Mouse (Mus musculus): ENCODE results near the gene Rragd. TPM values are rescaled to one million over a fixed set of nuclear protein-coding genes. Genes with fewer than 3 reads are reported as not detected.
A peak's percentile ranks its signal among the peaks of the same experiment; 100 is the strongest.

The Rragd gene
- polyA plus RNA-seq, 1 experiment from 2014 or later = 41.9 TPM

DNA sequence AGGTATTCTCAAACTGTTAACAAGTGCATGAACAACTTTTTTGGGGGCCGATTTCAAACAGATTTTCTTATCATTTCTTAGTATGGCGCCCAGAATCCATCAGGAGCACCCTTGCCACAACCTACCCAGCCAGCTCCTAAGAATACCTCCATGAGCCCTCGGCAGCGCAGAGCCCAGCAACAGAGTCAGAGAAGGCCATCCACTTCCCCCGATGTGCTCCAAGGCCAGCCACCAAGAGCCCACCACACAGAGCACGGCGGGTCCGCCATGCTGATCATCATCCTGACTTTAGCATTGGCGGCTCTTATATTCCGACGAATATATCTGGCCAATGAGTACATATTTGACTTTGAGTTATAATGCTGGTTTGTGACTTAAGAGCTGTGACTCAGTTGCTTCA is 66.8 kb downstream of the Rragd start:
- no peak overlapping the region for H3K9ac ChIP-seq (ENCODE audit: low read length)
- no peaks in the 10 kb centered on the region for H3K27me3 ChIP-seq (ENCODE audit: control insufficient read depth, insufficient read depth, low read length)
- no peak overlapping the region for H3K4me2 ChIP-seq (ENCODE audit: low read depth, low read length)
- H3K4me1 ChIP-seq (ENCODE audit: control insufficient read depth, insufficient read depth, low read length) = no peaks in the 10 kb centered on the region
- no peak for ATAC-seq (replicated peaks; ENCODE audit: extremely low read depth, insufficient read depth, low FRiP score)
- H3K27ac ChIP-seq (ENCODE audit: low read length) = no peak overlapping the region
- no peak overlapping the region for H3K4me3 ChIP-seq (ENCODE audit: low read length)
- 95% methylated on average over 11 of the region's 11 CpGs for WGBS
- H3K9me3 ChIP-seq (replicated peaks; ENCODE audit: control insufficient read depth, low read length) = no peaks in the 10 kb centered on the region
- peaks cover 51% of the 10 kb centered on the region for H3K36me3 ChIP-seq (ENCODE audit: control insufficient read depth, insufficient read depth)

DNA sequence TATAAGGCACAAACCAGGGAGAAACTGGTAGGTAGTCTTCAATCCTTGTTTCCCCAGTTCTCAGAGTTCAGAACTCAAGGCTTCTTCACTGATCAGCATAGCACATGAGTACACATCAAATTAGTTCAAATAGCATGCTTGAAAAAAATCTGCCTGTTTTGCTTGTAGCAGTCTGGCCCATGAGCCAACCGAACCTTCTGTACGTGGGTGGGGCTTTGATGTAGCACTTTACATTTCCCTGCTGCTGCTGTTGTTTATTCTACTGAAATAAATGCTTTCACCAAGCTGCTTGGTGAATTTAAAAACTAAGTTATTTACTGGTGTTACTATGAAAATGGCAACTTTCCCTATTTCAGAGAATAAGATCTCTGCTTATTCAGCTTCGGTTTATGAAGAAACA is 69.2 kb downstream of the Rragd start:
- no peak for ATAC-seq (replicated peaks; ENCODE audit: extremely low read depth, insufficient read depth, low FRiP score)
- H3K4me2 ChIP-seq (ENCODE audit: low read depth, low read length) = no peak overlapping the region
- H3K36me3 ChIP-seq (ENCODE audit: control insufficient read depth, insufficient read depth) = peaks cover 35% of the 10 kb centered on the region
- H3K4me1 ChIP-seq (ENCODE audit: control insufficient read depth, insufficient read depth, low read length) = no peaks in the 10 kb centered on the region
- no peak overlapping the region for H3K4me3 ChIP-seq (ENCODE audit: low read length)
- WGBS = 88% methylated on average over 3 of the region's 3 CpGs
- no peak overlapping the region for H3K27ac ChIP-seq (ENCODE audit: low read length)
- no peaks in the 10 kb centered on the region for H3K9me3 ChIP-seq (replicated peaks; ENCODE audit: control insufficient read depth, low read length)
- H3K27me3 ChIP-seq (ENCODE audit: control insufficient read depth, insufficient read depth, low read length) = no peaks in the 10 kb centered on the region
- no peak overlapping the region for H3K9ac ChIP-seq (ENCODE audit: low read length)

DNA sequence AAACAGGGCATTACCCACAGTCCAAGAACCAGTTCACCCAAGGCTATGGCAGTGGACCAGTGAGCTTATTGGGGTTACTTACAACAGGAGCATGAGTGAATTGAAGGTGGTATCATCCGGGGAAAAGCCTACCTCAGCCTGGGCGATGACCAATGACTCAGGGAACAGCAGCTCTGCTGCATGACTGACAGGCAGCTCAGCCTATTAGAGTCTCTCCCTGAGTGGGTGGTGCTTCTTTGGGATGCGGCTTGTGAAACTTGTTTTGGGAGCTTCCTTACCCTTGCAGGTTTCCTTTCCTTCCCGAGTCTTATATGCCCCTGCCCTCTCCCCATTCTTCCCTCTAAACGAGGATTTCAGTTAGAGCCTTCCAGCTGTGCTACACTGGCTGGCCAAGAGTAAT is 69.8 kb downstream of the Rragd start:
- WGBS = 90% methylated on average over 5 of the region's 5 CpGs
- H3K4me3 ChIP-seq (ENCODE audit: low read length) = no peak overlapping the region
- no peaks in the 10 kb centered on the region for H3K27me3 ChIP-seq (ENCODE audit: control insufficient read depth, insufficient read depth, low read length)
- H3K27ac ChIP-seq (ENCODE audit: low read length) = no peak overlapping the region
- no peak for ATAC-seq (replicated peaks; ENCODE audit: extremely low read depth, insufficient read depth, low FRiP score)
- no peaks in the 10 kb centered on the region for H3K4me1 ChIP-seq (ENCODE audit: control insufficient read depth, insufficient read depth, low read length)
- no peaks in the 10 kb centered on the region for H3K9me3 ChIP-seq (replicated peaks; ENCODE audit: control insufficient read depth, low read length)
- no peak overlapping the region for H3K4me2 ChIP-seq (ENCODE audit: low read depth, low read length)
- H3K9ac ChIP-seq (ENCODE audit: low read length) = no peak overlapping the region
- H3K36me3 ChIP-seq (ENCODE audit: control insufficient read depth, insufficient read depth) = peaks cover 34% of the 10 kb centered on the region; the same call in 1 of the 2 replicates

DNA sequence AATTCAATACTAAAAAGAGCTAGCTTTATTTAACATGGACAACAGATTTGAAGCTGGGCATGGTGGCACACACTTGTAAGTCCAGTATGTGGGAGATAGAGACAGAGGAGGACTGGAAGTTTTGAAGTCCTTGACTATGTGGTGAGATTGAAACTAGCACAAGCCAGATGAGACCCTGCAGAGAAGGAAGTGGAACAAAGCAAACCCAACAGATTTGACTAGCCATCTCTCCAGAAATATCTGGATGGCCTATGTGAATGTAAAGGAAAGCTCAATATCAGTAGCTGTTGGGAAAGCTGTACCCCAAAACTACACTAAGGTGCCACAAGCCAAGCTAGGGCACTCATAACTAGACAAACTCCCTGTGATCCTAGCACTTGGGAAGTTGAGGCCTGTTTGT is 71.6 kb downstream of the Rragd start:
- Histone ChIP-seq H3K9ac (ENCODE audit: low read length) (no peak overlapping the region), H3K4me1 (ENCODE audit: control insufficient read depth, insufficient read depth, low read length) (0 out of 2 replicates have a peak, but pooled peaks cover 4% of the 10 kb centered on the region), H3K4me2 (ENCODE audit: low read depth, low read length) (no peak overlapping the region), H3K4me3 (ENCODE audit: low read length) (no peak overlapping the region), H3K27me3 (ENCODE audit: control insufficient read depth, insufficient read depth, low read length) (no peaks in the 10 kb centered on the region), H3K36me3 (ENCODE audit: control insufficient read depth, insufficient read depth) (peaks cover 21% of the 10 kb centered on the region; the same call in 1 of the 2 replicates), H3K27ac (ENCODE audit: low read length) (no peak overlapping the region), H3K9me3 (replicated peaks; ENCODE audit: control insufficient read depth, low read length) (no peaks in the 10 kb centered on the region)
- ATAC-seq (replicated peaks; ENCODE audit: extremely low read depth, insufficient read depth, low FRiP score) = no peak

DNA sequence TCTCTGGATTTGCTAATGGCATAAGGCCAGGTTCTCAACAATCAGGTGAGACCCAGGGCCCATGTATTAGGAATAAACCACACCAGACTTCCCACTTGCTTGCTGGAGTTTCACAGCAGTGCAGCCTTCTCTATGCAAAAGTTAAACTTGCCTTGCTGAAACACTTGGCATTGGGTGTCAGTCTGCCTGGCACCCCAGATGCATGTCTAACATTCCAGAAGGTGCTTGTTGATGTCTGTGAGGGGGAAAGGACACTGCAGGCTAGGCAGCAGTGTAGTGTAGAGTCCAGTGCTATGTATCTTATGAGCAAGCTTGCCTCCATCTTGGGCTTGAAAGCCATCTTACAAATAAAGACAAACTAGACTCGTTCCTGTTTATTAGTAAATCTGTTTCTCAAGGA is 73.5 kb downstream of the Rragd start:
- no peak overlapping the region for H3K4me3 ChIP-seq (ENCODE audit: low read length)
- no peak overlapping the region for H3K27ac ChIP-seq (ENCODE audit: low read length)
- 69% methylated on average over 1 of the region's 1 CpGs for WGBS
- no peaks in the 10 kb centered on the region for H3K9me3 ChIP-seq (replicated peaks; ENCODE audit: control insufficient read depth, low read length)
- ATAC-seq (replicated peaks; ENCODE audit: extremely low read depth, insufficient read depth, low FRiP score) = no peak
- no peaks in the 10 kb centered on the region for H3K27me3 ChIP-seq (ENCODE audit: control insufficient read depth, insufficient read depth, low read length)
- peaks cover 7% of the 10 kb centered on the region; the same call in 1 of the 2 replicates for H3K4me1 ChIP-seq (ENCODE audit: control insufficient read depth, insufficient read depth, low read length)
- H3K36me3 ChIP-seq (ENCODE audit: control insufficient read depth, insufficient read depth) = peaks cover 9% of the 10 kb centered on the region; the same call in 1 of the 2 replicates
- no peak overlapping the region for H3K9ac ChIP-seq (ENCODE audit: low read length)
- H3K4me2 ChIP-seq (ENCODE audit: low read depth, low read length) = no peak overlapping the region

DNA sequence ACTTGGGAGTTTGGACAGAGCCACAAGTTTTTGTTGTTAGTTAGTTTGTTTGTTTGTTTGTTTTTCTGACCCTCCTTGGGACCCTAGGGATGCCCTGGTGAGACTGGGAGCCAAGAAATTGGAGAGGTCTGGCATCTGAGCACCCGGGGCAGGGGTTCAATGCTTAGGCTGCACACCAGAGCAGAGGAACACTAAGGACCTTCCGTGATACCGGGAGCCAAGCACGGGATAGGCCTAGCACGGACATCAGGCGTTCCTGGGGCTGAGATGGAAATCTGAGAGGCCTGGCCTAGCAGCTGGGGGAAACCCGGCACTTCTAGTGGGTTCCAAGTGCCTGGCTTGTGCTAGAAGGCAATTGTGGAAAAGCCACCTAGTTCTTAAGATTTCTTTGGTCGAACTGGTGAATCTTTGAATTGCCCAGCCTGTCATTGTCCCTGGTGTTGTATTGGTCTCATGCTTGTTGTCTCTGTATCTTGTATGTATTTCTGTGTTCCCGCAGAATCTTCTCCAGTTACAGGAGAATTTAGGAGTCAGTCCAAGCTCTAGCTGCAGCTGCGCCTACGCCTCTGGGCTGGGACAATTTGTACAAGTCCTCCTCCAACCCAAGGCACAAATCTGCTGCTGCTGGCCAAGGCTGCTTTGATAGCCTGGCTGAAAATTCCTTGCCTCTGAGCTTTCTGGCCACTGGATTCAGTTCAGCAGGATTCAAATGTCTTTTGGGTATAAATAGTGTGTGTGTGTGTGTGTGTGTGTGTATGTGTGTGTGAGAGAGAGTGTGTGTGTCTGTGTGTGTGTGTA is 75.3 kb downstream of the Rragd start:
- peak; percentile 45; the same call in 1 of the 2 replicates for ATAC-seq (replicated peaks; ENCODE audit: extremely low read depth, insufficient read depth, low FRiP score)
- peak overlapping the region; percentile 69 for H3K27ac ChIP-seq (ENCODE audit: low read length)
- WGBS = 56% methylated on average over 11 of the region's 11 CpGs

DNA sequence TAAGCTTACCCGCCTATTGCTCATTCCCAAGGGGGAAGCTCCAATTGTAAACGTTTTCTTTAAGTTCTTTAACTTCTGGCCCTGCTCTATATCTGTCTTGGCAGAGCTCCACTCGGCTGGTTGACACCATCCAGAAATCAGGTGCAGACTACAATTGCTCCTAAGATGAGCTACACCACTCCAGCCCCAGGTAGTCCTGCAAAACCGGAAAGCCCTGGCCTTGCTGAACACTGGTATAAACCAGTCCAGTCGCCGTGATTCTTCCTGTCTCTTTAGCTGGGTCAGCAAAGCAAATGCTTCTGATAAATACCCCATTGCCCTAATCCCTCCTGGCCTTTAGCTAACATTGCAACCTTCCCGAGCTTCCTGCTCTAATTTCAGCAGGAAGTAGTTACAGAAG is 78.3 kb downstream of the Rragd start:
- Histone ChIP-seq H3K27ac (ENCODE audit: low read length) (no peak overlapping the region), H3K4me2 (ENCODE audit: low read depth, low read length) (no peak overlapping the region), H3K4me3 (ENCODE audit: low read length) (no peak overlapping the region), H3K4me1 (ENCODE audit: control insufficient read depth, insufficient read depth, low read length) (peaks cover 11% of the 10 kb centered on the region), H3K27me3 (ENCODE audit: control insufficient read depth, insufficient read depth, low read length) (no peaks in the 10 kb centered on the region), H3K36me3 (ENCODE audit: control insufficient read depth, insufficient read depth) (no peaks in the 10 kb centered on the region), H3K9ac (ENCODE audit: low read length) (no peak overlapping the region), H3K9me3 (replicated peaks; ENCODE audit: control insufficient read depth, low read length) (no peaks in the 10 kb centered on the region)
- 37% methylated on average over 7 of the region's 7 CpGs for WGBS
- ATAC-seq (replicated peaks; ENCODE audit: extremely low read depth, insufficient read depth, low FRiP score) = no peak

More for the DNA sequence above, 75.3 kb downstream of the Rragd start:
- no peak overlapping the region for H3K4me2 ChIP-seq (ENCODE audit: low read depth, low read length)
- peaks cover 7% of the 10 kb centered on the region; the same call in 1 of the 2 replicates for H3K4me1 ChIP-seq (ENCODE audit: control insufficient read depth, insufficient read depth, low read length)
- no peak overlapping the region for H3K9ac ChIP-seq (ENCODE audit: low read length)
- no peaks in the 10 kb centered on the region for H3K27me3 ChIP-seq (ENCODE audit: control insufficient read depth, insufficient read depth, low read length)
- no peaks in the 10 kb centered on the region for H3K36me3 ChIP-seq (ENCODE audit: control insufficient read depth, insufficient read depth)
- H3K9me3 ChIP-seq (replicated peaks; ENCODE audit: control insufficient read depth, low read length) = no peaks in the 10 kb centered on the region
- no peak overlapping the region for H3K4me3 ChIP-seq (ENCODE audit: low read length)

DNA sequence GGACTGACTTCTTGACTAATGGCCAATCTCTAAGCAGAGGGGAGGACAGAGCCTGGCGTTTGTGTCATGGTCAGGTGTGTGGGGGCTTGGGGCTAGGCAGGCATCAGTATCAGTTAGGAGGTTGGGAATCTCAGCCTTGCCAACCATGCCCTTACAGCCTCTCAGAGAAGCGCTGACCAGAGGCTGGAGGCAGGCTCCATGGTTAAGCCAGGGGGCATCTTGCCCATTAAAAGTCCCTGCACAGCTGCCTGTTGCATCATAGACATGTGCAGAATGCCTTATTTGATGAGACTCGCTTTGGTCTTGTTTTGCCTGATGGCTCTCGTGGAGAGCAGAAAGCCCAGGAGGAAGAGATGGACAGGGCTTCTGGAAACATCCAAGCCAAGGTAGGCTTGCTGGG is 80.1 kb downstream of the Rragd start, which contains the start of gene Gabrr2:
Gene Gabrr2, plus strand, starts transcription at position 19 of the 400 bp plus-strand sequence.
- no peaks in the 10 kb centered on the region for H3K9me3 ChIP-seq (replicated peaks; ENCODE audit: control insufficient read depth, low read length)
- ATAC-seq (replicated peaks; ENCODE audit: extremely low read depth, insufficient read depth, low FRiP score) = no peak
- no peaks in the 10 kb centered on the region for H3K27me3 ChIP-seq (ENCODE audit: control insufficient read depth, insufficient read depth, low read length)
- H3K9ac ChIP-seq (ENCODE audit: low read length) = no peak within 1 kb of the TSS
- H3K4me2 ChIP-seq (ENCODE audit: low read depth, low read length) = no peak within 1 kb of the TSS
- peaks cover 14% of the 10 kb centered on the region for H3K4me1 ChIP-seq (ENCODE audit: control insufficient read depth, insufficient read depth, low read length)
- H3K4me3 ChIP-seq (ENCODE audit: low read length) = no peak within 1 kb of the TSS
- 80% methylated on average over 4 of the region's 4 CpGs for WGBS
- no peak within 1 kb of the TSS for H3K27ac ChIP-seq (ENCODE audit: low read length)
- no peaks in the 10 kb centered on the region for H3K36me3 ChIP-seq (ENCODE audit: control insufficient read depth, insufficient read depth)

DNA sequence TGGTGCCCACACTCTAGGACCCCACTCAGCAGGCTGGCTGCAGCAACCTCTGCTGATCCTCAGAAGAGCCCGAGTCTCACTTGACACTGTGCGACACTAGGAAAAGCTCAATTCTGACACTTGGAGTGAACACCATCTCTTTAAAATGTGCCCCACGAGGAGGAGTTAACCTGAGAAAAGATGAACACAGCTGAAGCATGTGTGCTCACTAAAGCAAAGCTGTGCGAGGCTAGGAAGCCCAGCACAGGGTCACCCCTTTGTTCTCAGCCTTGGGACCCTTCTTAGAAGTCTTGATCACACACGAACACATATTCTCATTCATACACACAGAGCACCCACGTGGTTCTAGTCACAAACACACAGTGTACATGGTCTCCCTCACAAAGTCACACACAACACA is 82.1 kb downstream of the Rragd start:
- Histone ChIP-seq H3K4me3 (ENCODE audit: low read length) (no peak overlapping the region), H3K36me3 (ENCODE audit: control insufficient read depth, insufficient read depth) (no peaks in the 10 kb centered on the region), H3K4me2 (ENCODE audit: low read depth, low read length) (no peak overlapping the region), H3K4me1 (ENCODE audit: control insufficient read depth, insufficient read depth, low read length) (peaks cover 12% of the 10 kb centered on the region), H3K9me3 (replicated peaks; ENCODE audit: control insufficient read depth, low read length) (no peaks in the 10 kb centered on the region), H3K27ac (ENCODE audit: low read length) (no peak overlapping the region), H3K9ac (ENCODE audit: low read length) (no peak overlapping the region), H3K27me3 (ENCODE audit: control insufficient read depth, insufficient read depth, low read length) (no peaks in the 10 kb centered on the region)
- no peak for ATAC-seq (replicated peaks; ENCODE audit: extremely low read depth, insufficient read depth, low FRiP score)
- 82% methylated on average over 6 of the region's 6 CpGs for WGBS

Data from heart, embryonic 16.5 days (tissue).